Mouse (Mus musculus): ENCODE measurements around the gene C530008M17Rik. TPM values are rescaled to one million over a fixed set of nuclear protein-coding genes. Genes with fewer than 3 reads are reported as not detected.
"Not testable (repeated sequence)": the region's sequence is repeated elsewhere in the genome, so short reads cannot be mapped to it uniquely, and the experiment has no call there.

Gene C530008M17Rik
- polyA plus RNA-seq, 1 experiment from 2014 or later, result 44.6 TPM

- no peaks in the 10 kb centered on the region for H3K27me3 ChIP-seq (replicated peaks; ENCODE audit: control insufficient read depth, insufficient read depth, low read length)
- H3K36me3 ChIP-seq (ENCODE audit: control insufficient read depth, insufficient read depth, low read length), result peaks cover 67% of the 10 kb centered on the region
- ATAC-seq (no peak), DNase-seq (ENCODE audit: low spot score) (no peak)
- no peak overlapping the region for H3K27ac ChIP-seq (ENCODE audit: low read depth, low read length)
- H3K4me2 ChIP-seq (ENCODE audit: low read length), result no peak overlapping the region
- no peaks in the 10 kb centered on the region for H3K4me1 ChIP-seq (ENCODE audit: control insufficient read depth, insufficient read depth, low read length)
- 88% methylated on average over 2 of the region's 2 CpGs for WGBS
- no peaks in the 10 kb centered on the region for H3K9me3 ChIP-seq (replicated peaks; ENCODE audit: control insufficient read depth, low read length)
- H3K9ac ChIP-seq (ENCODE audit: low read length), result no peak overlapping the region
- H3K4me3 ChIP-seq (ENCODE audit: low read depth, low read length), result no peak overlapping the region
These were observed 230.7 kb downstream of the C530008M17Rik start for GRCm38 (mm10) chr5:76887011-76887410.

GRCm38 (mm10) chr5:76892608-76893007 is 236.3 kb downstream of the C530008M17Rik start:
- no peaks in the 10 kb centered on the region for H3K9me3 ChIP-seq (replicated peaks; ENCODE audit: control insufficient read depth, low read length)
- no peak overlapping the region for H3K4me3 ChIP-seq (ENCODE audit: low read depth, low read length)
- no peaks in the 10 kb centered on the region for H3K27me3 ChIP-seq (replicated peaks; ENCODE audit: control insufficient read depth, insufficient read depth, low read length)
- ATAC-seq (no peak), DNase-seq (ENCODE audit: low spot score) (no peak)
- no peak overlapping the region for H3K9ac ChIP-seq (ENCODE audit: low read length)
- WGBS, result 86% methylated on average over 2 of the region's 2 CpGs
- no peak overlapping the region for H3K27ac ChIP-seq (ENCODE audit: low read depth, low read length)
- H3K4me2 ChIP-seq (ENCODE audit: low read length), result no peak overlapping the region
- peaks cover 60% of the 10 kb centered on the region for H3K36me3 ChIP-seq (ENCODE audit: control insufficient read depth, insufficient read depth, low read length)
- H3K4me1 ChIP-seq (ENCODE audit: control insufficient read depth, insufficient read depth, low read length), result no peaks in the 10 kb centered on the region

GRCm38 (mm10) chr5:76893084-76893483 is 236.8 kb downstream of the C530008M17Rik start:
- Histone ChIP-seq H3K4me3 (ENCODE audit: low read depth, low read length) (no peak overlapping the region), H3K9me3 (replicated peaks; ENCODE audit: control insufficient read depth, low read length) (no peaks in the 10 kb centered on the region), H3K9ac (ENCODE audit: low read length) (no peak overlapping the region), H3K4me1 (ENCODE audit: control insufficient read depth, insufficient read depth, low read length) (no peaks in the 10 kb centered on the region), H3K36me3 (ENCODE audit: control insufficient read depth, insufficient read depth, low read length) (peaks cover 57% of the 10 kb centered on the region), H3K4me2 (ENCODE audit: low read length) (no peak overlapping the region), H3K27me3 (replicated peaks; ENCODE audit: control insufficient read depth, insufficient read depth, low read length) (no peaks in the 10 kb centered on the region), H3K27ac (ENCODE audit: low read depth, low read length) (no peak overlapping the region)
- DNase-seq (ENCODE audit: low spot score) (no peak), ATAC-seq (no peak)
- 100% methylated on average over 2 of the region's 2 CpGs for WGBS

- no peaks in the 10 kb centered on the region for H3K9me3 ChIP-seq (replicated peaks; ENCODE audit: control insufficient read depth, low read length)
- peaks cover 6% of the 10 kb centered on the region; the same call in 1 of the 2 replicates for H3K4me1 ChIP-seq (ENCODE audit: control insufficient read depth, insufficient read depth, low read length)
- H3K9ac ChIP-seq (ENCODE audit: low read length), result no peak overlapping the region
- DNase-seq (ENCODE audit: low spot score) (no peak), ATAC-seq (no peak)
- H3K27me3 ChIP-seq (replicated peaks; ENCODE audit: control insufficient read depth, insufficient read depth, low read length), result no peaks in the 10 kb centered on the region
- H3K4me2 ChIP-seq (ENCODE audit: low read length), result no peak overlapping the region
- 87% methylated on average over 4 of the region's 4 CpGs for WGBS
- no peaks in the 10 kb centered on the region for H3K36me3 ChIP-seq (ENCODE audit: control insufficient read depth, insufficient read depth, low read length)
- H3K4me3 ChIP-seq (ENCODE audit: low read depth, low read length), result no peak overlapping the region
- H3K27ac ChIP-seq (ENCODE audit: low read depth, low read length), result no peak overlapping the region
These were observed 245.8 kb downstream of the C530008M17Rik start for GRCm38 (mm10) chr5:76902131-76902530.

GRCm38 (mm10) chr5:76904713-76905404 is 248.5 kb downstream of the C530008M17Rik start:
- H3K27ac ChIP-seq (ENCODE audit: low read depth, low read length), result peak overlapping the region; percentile 80
- no peaks in the 10 kb centered on the region for H3K36me3 ChIP-seq (ENCODE audit: control insufficient read depth, insufficient read depth, low read length)
- H3K4me3 ChIP-seq (ENCODE audit: low read depth, low read length), result peak overlapping the region; percentile 68
- WGBS, result 1% methylated on average over 19 of the region's 19 CpGs
- ATAC-seq (peak; percentile 66; the same call in 1 of the 2 replicates), DNase-seq (ENCODE audit: low spot score) (peak; percentile 11)
- peak overlapping the region; percentile 85 for H3K9ac ChIP-seq (ENCODE audit: low read length)
- H3K27me3 ChIP-seq (replicated peaks; ENCODE audit: control insufficient read depth, insufficient read depth, low read length), result no peaks in the 10 kb centered on the region
- H3K9me3 ChIP-seq (replicated peaks; ENCODE audit: control insufficient read depth, low read length), result no peaks in the 10 kb centered on the region
- H3K4me2 ChIP-seq (ENCODE audit: low read length), result peak overlapping the region; percentile 74
- H3K4me1 ChIP-seq (ENCODE audit: control insufficient read depth, insufficient read depth, low read length), result peaks cover 6% of the 10 kb centered on the region; the same call in 1 of the 2 replicates

- DNase-seq (ENCODE audit: low spot score), result peak; percentile 96
- H3K4me1 ChIP-seq (ENCODE audit: control insufficient read depth, insufficient read depth, low read length), result peaks cover 6% of the 10 kb centered on the region; the same call in 1 of the 2 replicates
- H3K4me3 ChIP-seq (ENCODE audit: low read depth, low read length), result peak within 1 kb of the TSS; percentile 68
- no peaks in the 10 kb centered on the region for H3K9me3 ChIP-seq (replicated peaks; ENCODE audit: control insufficient read depth, low read length)
- WGBS, result 1% methylated on average over 47 of the region's 47 CpGs
- H3K9ac ChIP-seq (ENCODE audit: low read length), result peak within 1 kb of the TSS; percentile 85
- ATAC-seq, result peak; percentile 99
- peak within 1 kb of the TSS; percentile 80 for H3K27ac ChIP-seq (ENCODE audit: low read depth, low read length)
- H3K36me3 ChIP-seq (ENCODE audit: control insufficient read depth, insufficient read depth, low read length), result no peaks in the 10 kb centered on the region
- H3K4me2 ChIP-seq (ENCODE audit: low read length), result peak within 1 kb of the TSS; percentile 74
- H3K27me3 ChIP-seq (replicated peaks; ENCODE audit: control insufficient read depth, insufficient read depth, low read length), result no peaks in the 10 kb centered on the region
These were observed 249.3 kb downstream of the C530008M17Rik start, which contains the start of gene Aasdh for GRCm38 (mm10) chr5:76905405-76906154. Aasdh (minus strand) TSS chr5:76905514.

- peak overlapping the region; percentile 74 for H3K4me2 ChIP-seq (ENCODE audit: low read length)
- H3K27me3 ChIP-seq (replicated peaks; ENCODE audit: control insufficient read depth, insufficient read depth, low read length), result no peaks in the 10 kb centered on the region
- peak overlapping the region; percentile 85 for H3K9ac ChIP-seq (ENCODE audit: low read length)
- peak overlapping the region; percentile 68 for H3K4me3 ChIP-seq (ENCODE audit: low read depth, low read length)
- ATAC-seq, result no peak
- H3K4me1 ChIP-seq (ENCODE audit: control insufficient read depth, insufficient read depth, low read length), result peaks cover 6% of the 10 kb centered on the region; the same call in 1 of the 2 replicates
- no peaks in the 10 kb centered on the region for H3K36me3 ChIP-seq (ENCODE audit: control insufficient read depth, insufficient read depth, low read length)
- DNase-seq (ENCODE audit: low spot score), result no peak
- H3K9me3 ChIP-seq (replicated peaks; ENCODE audit: control insufficient read depth, low read length), result no peaks in the 10 kb centered on the region
- H3K27ac ChIP-seq (ENCODE audit: low read depth, low read length), result 0 out of 2 replicates have a peak overlapping the region, but pooled peaks have one; percentile 80
- WGBS, result 29% methylated on average over 3 of the region's 3 CpGs
These were observed 249.8 kb downstream of the C530008M17Rik start for GRCm38 (mm10) chr5:76906155-76906499.

- no peak overlapping the region for H3K27ac ChIP-seq (ENCODE audit: low read depth, low read length)
- H3K4me1 ChIP-seq (ENCODE audit: control insufficient read depth, insufficient read depth, low read length), result peaks cover 3% of the 10 kb centered on the region; the same call in 1 of the 2 replicates
- DNase-seq (ENCODE audit: low spot score) (no peak), ATAC-seq (no peak)
- H3K9me3 ChIP-seq (replicated peaks; ENCODE audit: control insufficient read depth, low read length), result no peaks in the 10 kb centered on the region
- no peak overlapping the region for H3K4me2 ChIP-seq (ENCODE audit: low read length)
- no peak overlapping the region for H3K9ac ChIP-seq (ENCODE audit: low read length)
- no peaks in the 10 kb centered on the region for H3K27me3 ChIP-seq (replicated peaks; ENCODE audit: control insufficient read depth, insufficient read depth, low read length)
- H3K4me3 ChIP-seq (ENCODE audit: low read depth, low read length), result no peak overlapping the region
- peaks cover 14% of the 10 kb centered on the region for H3K36me3 ChIP-seq (ENCODE audit: control insufficient read depth, insufficient read depth, low read length)
- WGBS, result 79% methylated on average over 3 of the region's 3 CpGs
These were observed 254.5 kb downstream of the C530008M17Rik start for GRCm38 (mm10) chr5:76910807-76911206.

GRCm38 (mm10) chr5:76912522-76912921 is 256.2 kb downstream of the C530008M17Rik start:
- ATAC-seq, result not testable (repeated sequence)
- WGBS, result 94% methylated on average over 5 of the region's 5 CpGs

More at GRCm38 (mm10) chr5:76912522-76912921, 256.2 kb downstream of the C530008M17Rik start:
- not testable (repeated sequence) for H3K27ac ChIP-seq (ENCODE audit: low read depth, low read length); DNase-seq (ENCODE audit: low spot score); H3K9ac ChIP-seq (ENCODE audit: low read length); H3K27me3 ChIP-seq (replicated peaks; ENCODE audit: control insufficient read depth, insufficient read depth, low read length); H3K4me2 ChIP-seq (ENCODE audit: low read length); H3K9me3 ChIP-seq (replicated peaks; ENCODE audit: control insufficient read depth, low read length); H3K4me3 ChIP-seq (ENCODE audit: low read depth, low read length); H3K4me1 ChIP-seq (ENCODE audit: control insufficient read depth, insufficient read depth, low read length)
- H3K36me3 ChIP-seq (ENCODE audit: control insufficient read depth, insufficient read depth, low read length), result peaks cover 14% of the 10 kb centered on the region

Data from forebrain, embryonic 14.5 days (tissue).